Mouse (Mus musculus) intestine, embryonic 15.5 days (tissue): ENCODE data around the gene B230104I21Rik. TPM values are rescaled to one million over a fixed set of nuclear protein-coding genes. Genes with fewer than 3 reads are reported as not detected.

Experiments used
- polyA plus RNA-seq: library from polyadenylated mRNA; unstranded; fragments of >200 nt; fragmentation: Nextera tagmentation; extraction: Ambion mirVana; gene quantifications from 2 replicates; pipeline ENCODE4 v1.2.1, GENCODE M21; 2015

B230104I21Rik gene
- polyA plus RNA-seq, 1 experiment from 2014 or later: not detected

Other genes starting within 250 kb of the B230104I21Rik start
- gene Trp73, start 195.9 kb upstream of the B230104I21Rik start, polyA plus RNA-seq: 0.13 and 0.33 TPM in 2 replicates
- 28.9 and 31.2 TPM in 2 replicates for gene Wrap73, start 193.8 kb upstream of the B230104I21Rik start, polyA plus RNA-seq
- gene Tprgl, start 175.5 kb upstream of the B230104I21Rik start, polyA plus RNA-seq: 102 and 110 TPM in 2 replicates
- gene Megf6, start 165.4 kb upstream of the B230104I21Rik start, polyA plus RNA-seq: 13.1 and 14.2 TPM in 2 replicates
- 50.3 and 57.1 TPM in 2 replicates for gene Arhgef16, start 34.5 kb upstream of the B230104I21Rik start, polyA plus RNA-seq